Mouse (Mus musculus): Measurements from ENCODE around the gene Olfr1438-ps1. TPM values are rescaled to one million over a fixed set of nuclear protein-coding genes. Genes with fewer than 3 reads are reported as not detected.
"Not testable (repeated sequence)": the region's sequence is repeated elsewhere in the genome, so short reads cannot be mapped to it uniquely, and the experiment has no call there.

The Olfr1438-ps1 gene
- total RNA-seq (2021), result not detected

- DNase-seq, result no peak
- intact Hi-C loops (cut with DNase I), result no loop called here
These were observed at the start of gene Olfr1438-ps1 for GRCm38 (mm10) chr19:12335810-12336209. Gene Olfr1438-ps1 (minus strand): TSS chr19:12335910.

GRCm38 (mm10) chr19:12374465-12375025, 38.8 kb upstream of the Olfr1438-ps1 start:
- DNase-seq, result no peak
- intact Hi-C loops (cut with DNase I), result no loop called here

GRCm38 (mm10) chr19:12373004-12373403, 37.3 kb upstream of the Olfr1438-ps1 start:
- no peak for DNase-seq
- intact Hi-C loops (cut with DNase I), result no loop called here

GRCm38 (mm10) chr19:12325001-12325400, 10.7 kb downstream of the Olfr1438-ps1 start, which contains the start of gene Olfr1437:
Gene Olfr1437 (minus strand): TSS chr19:12325101.
- intact Hi-C loops (cut with DNase I), result no loop called here

GRCm38 (mm10) chr19:12299030-12299429, 36.7 kb downstream of the Olfr1438-ps1 start, which contains the start of gene Olfr1436:
Gene Olfr1436 (minus strand): TSS chr19:12299130.
- DNase-seq; intact Hi-C loops (cut with DNase I): not testable (repeated sequence)

More at GRCm38 (mm10) chr19:12325001-12325400, 10.7 kb downstream of the Olfr1438-ps1 start, which contains the start of gene Olfr1437:
- no peak for DNase-seq

GRCm38 (mm10) chr19:12292979-12293378, 42.7 kb downstream of the Olfr1438-ps1 start:
- intact Hi-C loops (cut with DNase I), result no loop called here
- DNase-seq, result no peak

GRCm38 (mm10) chr19:12279554-12279953, 56.2 kb downstream of the Olfr1438-ps1 start, which contains the start of gene Olfr1434:
Gene Olfr1434 (plus strand): TSS chr19:12279854.
- intact Hi-C loops (cut with DNase I), result no loop called here

More at GRCm38 (mm10) chr19:12279554-12279953, 56.2 kb downstream of the Olfr1438-ps1 start, which contains the start of gene Olfr1434:
- no peak for DNase-seq

Other genes with a start within 250 kb of the Olfr1438-ps1 start
- gene Olfr1426, start 243.9 kb downstream of the Olfr1438-ps1 start, total RNA-seq (2021), result not detected
- gene Olfr1427, start 232.6 kb downstream of the Olfr1438-ps1 start, total RNA-seq (2021), result not detected
- not detected for gene Olfr1428, start 220.0 kb downstream of the Olfr1438-ps1 start, total RNA-seq (2021)
- not detected for gene Olfr76, start 212.7 kb downstream of the Olfr1438-ps1 start, total RNA-seq (2021)
- gene Olfr1555-ps1, start 165.8 kb downstream of the Olfr1438-ps1 start, total RNA-seq (2021), result not detected
- gene Olfr1431, start 135.3 kb downstream of the Olfr1438-ps1 start, total RNA-seq (2021), result not detected
- gene Olfr1432, start 103.3 kb downstream of the Olfr1438-ps1 start, total RNA-seq (2021), result not detected
- not detected for gene Olfr262, start 94.3 kb downstream of the Olfr1438-ps1 start, total RNA-seq (2021)
- under 1 TPM in 1 of 2 experiments, not detected in 1; 0.18 TPM for gene Olfr235, start 74.9 kb downstream of the Olfr1438-ps1 start, total RNA-seq (2021)
- not detected for gene Olfr1434, start 56.1 kb downstream of the Olfr1438-ps1 start, total RNA-seq (2021)
- not detected for gene Olfr1436, start 36.8 kb downstream of the Olfr1438-ps1 start, total RNA-seq (2021)
- not detected for gene Olfr1437, start 10.8 kb downstream of the Olfr1438-ps1 start, total RNA-seq (2021)
- gene Olfr1440, start 51.4 kb upstream of the Olfr1438-ps1 start, total RNA-seq (2021), result not detected
- not detected for gene Olfr1441, start 81.5 kb upstream of the Olfr1438-ps1 start, total RNA-seq (2021)
- not detected for gene Pfpl, start 92.0 kb upstream of the Olfr1438-ps1 start, total RNA-seq (2021)
- gene Mpeg1, start 124.9 kb upstream of the Olfr1438-ps1 start, total RNA-seq (2021), result 1 to 10 TPM; 3.7 to 5.0 TPM
- 100 to 1,000 TPM; 124 to 146 TPM for gene Dtx4, start 165.5 kb upstream of the Olfr1438-ps1 start, total RNA-seq (2021)
- gene Fam111a, start 209.8 kb upstream of the Olfr1438-ps1 start, total RNA-seq (2021), result 1 to 10 TPM; 6.3 to 7.6 TPM